Mouse (Mus musculus) v-Abl transformed pro-B cells (cell line): Measurements from ENCODE around the gene Fscn2.
"Not testable (repeated sequence)": the region's sequence is repeated elsewhere in the genome, so short reads cannot be mapped to it uniquely, and the experiment has no call there.

Experiments
- in situ Hi-C, 2 experiments: fragments of 400-800 bp; cut with MboI; formaldehyde crosslinking; loops; one replicate each; pipeline ENCODE4 v1.15.1; 2025; ENCODE audit not compliant: unreplicated experiment in 2 of 2

Fscn2 gene

GRCm38 (mm10) chr11:120345067-120345681, 16.2 kb upstream of the Fscn2 start:
- in situ Hi-C loops, result no loop called here

DNA sequence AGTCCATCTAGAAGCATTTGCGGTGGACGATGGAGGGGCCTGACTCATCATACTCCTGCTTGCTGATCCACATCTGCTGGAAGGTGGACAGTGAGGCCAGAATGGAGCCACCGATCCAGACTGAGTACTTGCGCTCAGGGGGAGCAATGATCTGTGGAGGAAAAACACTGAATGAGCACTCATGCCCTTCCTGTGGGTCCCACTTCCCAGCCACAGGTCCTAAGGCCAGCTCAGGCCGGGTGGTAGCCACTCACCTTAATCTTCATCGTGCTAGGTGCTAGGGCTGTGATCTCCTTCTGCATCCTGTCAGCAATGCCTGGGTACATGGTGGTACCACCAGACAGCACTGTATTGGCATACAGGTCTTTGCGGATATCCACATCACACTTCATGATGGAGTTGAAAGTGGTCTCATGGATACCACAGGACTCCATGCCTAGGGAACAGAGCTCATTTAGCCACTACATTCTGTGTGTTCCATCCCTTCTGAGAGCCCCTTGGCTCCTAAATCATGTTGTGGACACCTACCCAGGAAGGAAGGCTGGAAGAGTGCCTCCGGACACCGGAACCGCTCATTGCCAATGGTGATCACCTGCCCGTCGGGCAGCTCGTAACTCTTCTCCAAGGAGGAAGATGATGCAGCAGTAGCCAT, 14.8 kb upstream of the Fscn2 start:
- in situ Hi-C loops, result not testable (repeated sequence)

DNA sequence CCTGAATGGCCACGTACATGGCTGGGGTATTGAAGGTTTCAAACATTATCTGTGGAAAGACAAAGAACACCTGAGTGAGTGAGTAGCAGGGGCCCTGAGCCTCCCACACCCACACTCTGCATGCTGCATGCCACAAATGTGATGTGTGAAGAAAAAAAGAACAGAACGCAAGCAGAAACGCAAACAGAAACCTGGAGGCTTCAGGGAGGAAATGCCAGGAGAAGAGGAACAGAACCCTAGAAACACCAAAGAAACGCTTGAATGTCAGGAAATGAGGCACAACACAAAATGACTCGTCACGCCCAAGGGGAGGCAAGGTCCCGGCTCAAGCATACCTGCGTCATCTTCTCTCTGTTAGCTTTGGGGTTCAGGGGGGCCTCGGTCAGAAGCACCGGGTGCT, 14.0 kb upstream of the Fscn2 start:
- in situ Hi-C loops, result no loop called here

- in situ Hi-C loops, result no loop called here
Measured at GRCm38 (mm10) chr11:120347791-120348683, 13.3 kb upstream of the Fscn2 start, which contains the start of gene Actg1. Gene Actg1, minus strand, starts transcription at chr11:120348542.

GRCm38 (mm10) chr11:120348684-120349370, 12.5 kb upstream of the Fscn2 start:
- in situ Hi-C loops, result no loop called here

GRCm38 (mm10) chr11:120349371-120349985, 11.9 kb upstream of the Fscn2 start:
- in situ Hi-C loops, result no loop called here

DNA sequence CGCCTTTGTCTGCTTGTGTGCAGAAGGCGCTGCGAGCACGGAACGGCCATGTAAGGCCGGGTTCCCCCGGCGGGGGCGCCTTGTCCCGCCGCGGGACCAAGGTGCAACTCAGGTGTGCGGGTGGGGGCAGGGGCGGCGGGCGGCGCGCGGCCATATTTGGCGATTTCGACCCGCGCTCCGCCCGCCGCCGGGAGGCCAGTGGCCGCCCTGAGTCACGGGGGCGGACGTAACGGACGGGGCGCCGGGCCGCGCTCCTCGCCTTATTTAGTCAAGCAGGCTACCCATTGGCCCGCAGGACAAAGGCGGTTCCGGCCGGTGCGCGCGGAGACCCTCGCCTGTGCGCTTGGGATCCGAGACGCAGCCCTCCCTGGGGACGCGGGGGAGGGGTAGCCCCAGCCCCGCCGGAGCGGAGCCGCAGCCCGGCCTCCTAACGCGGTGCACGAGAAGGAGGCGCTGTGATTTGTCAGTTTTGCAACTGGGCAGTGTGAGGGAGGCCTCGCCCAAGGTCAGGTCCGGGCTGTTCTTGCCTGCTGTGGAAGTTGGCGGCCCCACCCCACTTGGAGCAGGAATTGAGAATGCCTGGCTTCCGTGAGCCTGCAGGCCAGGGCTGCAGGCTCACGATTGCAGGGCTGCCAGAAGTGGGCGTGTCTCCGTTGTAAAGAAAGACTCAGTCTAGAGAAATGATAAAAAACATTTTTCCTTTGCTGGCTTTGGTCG, 11.2 kb upstream of the Fscn2 start:
- in situ Hi-C loops, result loop anchor here in 1 of 2 experiments (5.0 kb wide), 1 partner anchor 72 kb away; no protein-coding TSS in a partner anchor

DNA sequence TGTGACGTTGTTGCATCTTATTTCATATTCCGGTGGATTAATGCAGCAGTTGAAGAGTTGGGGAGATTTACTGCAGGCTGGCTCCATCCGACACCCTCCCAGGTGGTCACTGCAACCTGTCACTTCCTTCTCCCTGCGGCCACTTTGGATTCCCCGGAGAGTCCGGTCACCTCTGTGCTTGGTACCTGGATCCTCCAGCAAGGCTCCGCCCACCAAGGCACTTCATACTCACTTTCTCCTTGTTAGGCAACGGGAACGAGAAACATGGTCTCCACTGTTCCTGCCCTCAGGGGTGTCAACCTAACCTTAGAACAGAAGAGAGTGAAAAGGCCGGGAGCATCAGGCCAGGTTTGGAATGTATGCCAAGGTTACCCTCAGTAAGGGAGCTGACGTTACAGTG, 10.6 kb upstream of the Fscn2 start:
- in situ Hi-C loops, result loop anchor here in 1 of 2 experiments (5.0 kb wide), 1 partner anchor 72 kb away; no protein-coding TSS in a partner anchor

GRCm38 (mm10) chr11:120351250-120352092, 9.9 kb upstream of the Fscn2 start:
- in situ Hi-C loops, result loop anchor here in 1 of 2 experiments (5.0 kb wide), 1 partner anchor 71 kb away; no protein-coding TSS in a partner anchor

GRCm38 (mm10) chr11:120352093-120352350, 9.3 kb upstream of the Fscn2 start:
- in situ Hi-C loops, result loop anchor here in 1 of 2 experiments (5.0 kb wide), 1 partner anchor 70 kb away; no protein-coding TSS in a partner anchor

GRCm38 (mm10) chr11:120352571-120353290, 8.6 kb upstream of the Fscn2 start:
- in situ Hi-C loops, result loop anchor here in 1 of 2 experiments (5.0 kb wide), 1 partner anchor 70 kb away; no protein-coding TSS in a partner anchor

- in situ Hi-C loops, result loop anchor here in 1 of 2 experiments (5.0 kb wide), 1 partner anchor 69 kb away; no protein-coding TSS in a partner anchor
Measured at GRCm38 (mm10) chr11:120353500-120354303, 7.6 kb upstream of the Fscn2 start.

GRCm38 (mm10) chr11:120354304-120355276, 6.7 kb upstream of the Fscn2 start:
- in situ Hi-C loops, result loop anchor here (5.0 kb wide), 1 partner anchor 68 kb away; no protein-coding TSS in a partner anchor

DNA sequence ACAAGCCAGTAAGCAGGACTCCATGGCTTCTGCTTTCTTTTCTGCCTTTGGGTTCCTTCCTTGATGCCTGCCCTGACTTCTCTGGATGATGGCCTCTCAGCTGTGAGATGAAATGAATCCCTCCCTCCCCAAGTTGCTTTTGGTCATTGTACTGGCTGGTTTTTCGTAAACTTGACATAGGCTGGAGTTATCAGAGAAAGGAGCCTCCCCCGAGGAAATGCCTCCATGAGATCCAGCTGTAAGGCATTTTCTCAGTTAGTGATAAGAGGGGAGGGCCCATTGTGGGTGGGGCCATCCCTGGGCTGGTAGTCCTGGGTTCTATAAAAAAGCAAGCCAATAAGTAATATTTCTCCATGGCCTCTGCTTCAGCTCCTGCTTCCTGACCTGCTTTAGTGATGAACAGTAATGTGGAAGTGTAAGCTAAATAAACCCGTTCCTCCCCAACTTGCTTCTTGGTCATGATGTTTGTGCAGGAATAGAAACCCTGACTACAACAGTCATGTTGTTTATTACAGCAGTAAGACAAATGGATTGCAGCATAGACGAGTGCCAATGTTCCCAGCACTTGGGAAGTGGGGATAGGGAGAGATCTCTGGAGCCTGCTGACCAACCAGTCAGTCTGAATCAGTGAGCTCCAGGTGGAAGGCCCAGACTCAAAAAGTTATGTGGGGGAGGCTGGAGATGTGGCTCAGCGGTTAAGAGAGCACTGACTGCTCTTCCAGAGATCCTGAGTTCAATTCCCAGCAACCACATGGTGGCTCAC, 5.9 kb upstream of the Fscn2 start:
- in situ Hi-C loops, result loop anchor here in 1 of 2 experiments (5.0 kb wide), 1 partner anchor 67 kb away; no protein-coding TSS in a partner anchor

DNA sequence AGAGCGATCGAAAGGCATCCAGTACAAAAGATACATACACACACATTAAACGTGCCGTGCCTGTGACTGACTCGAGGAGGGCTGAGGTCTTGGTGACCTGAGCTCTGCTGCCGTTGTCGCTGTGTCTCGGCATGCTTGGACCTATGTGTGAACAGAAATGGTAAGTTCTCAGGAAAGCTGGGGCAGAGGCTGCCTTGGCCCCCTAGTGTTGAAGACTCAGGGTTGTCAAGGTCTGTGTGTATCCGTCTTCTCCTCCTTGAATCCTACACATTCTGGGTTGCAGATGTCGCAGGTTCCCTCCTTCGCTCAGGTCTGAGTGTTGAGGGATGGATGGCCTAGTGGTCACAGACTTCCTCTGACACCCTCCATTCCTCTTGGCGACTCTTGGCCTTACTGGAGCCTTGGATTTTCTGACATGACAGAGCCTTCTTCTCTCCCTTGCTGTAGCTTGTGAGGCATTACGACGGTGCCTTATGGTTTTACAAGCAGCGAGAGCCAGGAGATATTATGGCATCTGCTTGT, 5.0 kb upstream of the Fscn2 start:
- in situ Hi-C loops, result loop anchor here in 1 of 2 experiments (5.0 kb wide), 1 partner anchor 66 kb away; no protein-coding TSS in a partner anchor
